Mouse (Mus musculus): Measurements from ENCODE around the gene Gm20828. TPM values are rescaled to one million over a fixed set of nuclear protein-coding genes. Genes with fewer than 3 reads are reported as not detected.
"Not testable (repeated sequence)": the region's sequence is repeated elsewhere in the genome, so short reads cannot be mapped to it uniquely, and the experiment has no call there.

Gene Gm20828
- total RNA-seq (2021) (not detected), polyA plus RNA-seq (2012; rRNA removed) (not detected in 2 replicates)
- long read RNA-seq, result 0 reads

DNA sequence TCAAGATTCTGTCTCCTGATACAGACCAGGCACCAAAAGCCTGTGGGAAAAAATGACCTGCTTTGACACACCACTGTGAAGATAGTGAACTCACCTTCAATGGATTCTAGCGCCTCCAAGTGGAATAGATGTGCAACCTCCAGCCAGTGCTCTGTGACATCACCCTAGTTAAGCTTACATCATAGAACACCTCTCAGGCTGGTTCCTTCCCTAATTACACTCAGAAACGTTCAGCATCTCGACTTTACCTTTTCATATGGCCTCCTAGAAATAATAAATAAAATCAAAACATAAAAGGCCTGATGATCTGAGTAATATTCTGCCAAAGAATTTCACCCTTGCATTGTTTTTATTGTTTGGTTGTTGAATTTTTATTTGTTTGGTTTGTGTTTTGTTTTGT lies at the start of gene Gm20828:
Gm20828 (minus strand) TSS at position 101 of the 400 bp plus-strand sequence.
- DNase-seq, result not testable (repeated sequence)
